Mouse (Mus musculus): Measurements from ENCODE around the gene Pip5kl1.

Pip5kl1 gene

DNA sequence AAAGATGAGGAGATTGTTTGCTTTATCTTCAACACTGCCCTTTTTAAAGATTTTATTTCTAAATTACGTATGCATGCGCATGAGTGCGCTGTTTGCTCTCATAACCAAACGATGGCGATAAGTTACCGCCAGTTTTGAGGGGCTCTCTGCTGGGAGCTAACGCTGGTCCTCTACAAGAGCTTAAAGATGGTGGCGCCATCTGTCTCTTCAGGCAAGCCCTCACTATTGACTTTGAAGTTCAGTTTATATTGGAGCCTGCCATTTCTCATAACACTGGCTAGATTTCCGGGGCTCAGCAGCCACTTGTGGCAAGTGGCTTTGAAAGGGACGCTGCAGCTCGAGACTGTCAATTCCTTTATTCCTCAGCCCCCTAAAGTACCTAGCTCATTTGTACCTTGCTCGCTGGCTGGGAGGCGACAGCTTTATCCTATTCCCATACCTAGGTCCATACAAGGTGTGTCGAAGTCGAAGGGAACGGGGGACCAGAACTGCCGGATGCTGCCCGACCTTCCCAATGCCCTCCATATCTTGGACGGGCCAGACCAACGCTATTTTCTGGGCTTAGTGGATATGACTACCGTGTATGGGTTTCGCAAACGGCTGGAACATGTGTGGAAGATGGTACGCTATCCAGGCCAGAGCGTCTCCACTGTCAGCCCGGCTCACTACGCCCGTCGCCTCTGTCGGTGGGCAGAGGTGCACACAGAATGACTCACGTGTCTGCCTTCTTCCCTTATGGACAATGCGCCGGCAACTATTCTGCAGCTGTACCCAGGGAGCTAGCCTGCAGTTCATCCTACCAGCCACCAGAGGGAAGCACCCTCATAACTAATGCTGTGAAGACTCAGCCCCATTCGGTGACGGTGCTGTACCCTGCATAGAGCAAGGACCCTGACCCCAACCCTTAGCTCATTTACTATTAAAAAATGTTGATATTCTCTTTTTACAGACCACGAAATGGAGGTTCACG, 8.5 kb downstream of the Pip5kl1 start:
- peak; percentile 82 to 94 for DNase-seq (ENCODE audit: inconsistent age in 2 of 2, low spot score in 1 of 2)

GRCm38 (mm10) chr2:32585149-32585714, 10.6 kb downstream of the Pip5kl1 start:
- DNase-seq (ENCODE audit: inconsistent age in 2 of 2, low spot score in 1 of 2): no peak

- DNase-seq (ENCODE audit: inconsistent age in 2 of 2, low spot score in 1 of 2): peak; percentile 93 to 96
These were observed 12.3 kb downstream of the Pip5kl1 start, which contains the start of gene St6galnac4 for GRCm38 (mm10) chr2:32586871-32587351. TSS of gene St6galnac4 (plus strand) at chr2:32587095.

- no peak for DNase-seq (ENCODE audit: inconsistent age in 2 of 2, low spot score in 1 of 2)
These were observed 13.2 kb downstream of the Pip5kl1 start for GRCm38 (mm10) chr2:32587731-32588321.

DNA sequence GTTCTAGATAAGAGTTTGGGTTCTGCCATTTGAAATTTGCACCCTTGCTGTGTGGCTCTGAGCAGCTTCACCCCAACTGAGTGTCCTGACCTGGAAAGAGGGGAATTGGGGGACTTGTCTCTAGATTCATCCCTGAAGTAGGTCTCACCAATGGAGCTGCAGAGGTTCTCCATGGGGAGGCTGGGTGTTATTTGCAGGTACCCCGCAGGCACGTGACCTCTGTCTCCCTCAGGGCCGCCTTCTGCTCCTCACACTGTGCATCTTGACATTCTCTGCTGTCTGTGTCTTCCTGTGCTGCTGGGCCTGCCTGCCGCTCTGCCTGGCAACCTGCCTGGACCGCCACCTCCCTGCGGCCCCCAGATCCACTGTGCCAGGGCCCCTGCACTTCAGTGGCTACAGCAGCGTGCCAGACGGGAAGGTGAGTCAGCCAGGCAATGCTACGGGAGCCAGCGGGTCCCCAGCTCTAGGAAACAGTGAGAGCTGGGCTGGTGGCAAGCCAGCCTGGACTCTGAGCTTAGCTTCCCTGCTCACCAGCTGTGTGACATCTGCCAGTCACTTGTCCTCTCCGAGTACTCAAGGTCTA, 14.7 kb downstream of the Pip5kl1 start:
- DNase-seq (ENCODE audit: inconsistent age in 2 of 2, low spot score in 1 of 2): peak; percentile 68 to 69

DNA sequence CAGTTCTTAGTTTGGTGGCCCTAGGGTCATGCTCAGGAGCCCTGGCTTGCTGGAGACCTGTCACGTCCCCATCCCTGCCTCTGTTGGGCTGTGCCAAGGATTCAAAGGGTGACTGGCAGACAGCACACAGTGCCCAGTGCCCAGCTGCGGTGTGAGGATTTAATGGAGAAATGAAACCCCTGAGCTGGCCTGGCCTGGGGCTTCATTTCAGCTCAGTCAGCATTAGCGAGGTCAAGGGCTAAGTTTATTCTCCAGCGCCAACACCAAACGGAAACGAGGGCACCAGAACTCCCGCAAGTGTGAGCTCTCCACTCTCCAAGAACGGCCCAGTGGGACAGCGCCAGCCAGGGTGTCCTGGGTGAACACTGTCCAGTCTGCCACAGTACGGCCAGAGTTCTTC, 15.6 kb downstream of the Pip5kl1 start:
- DNase-seq (ENCODE audit: inconsistent age in 2 of 2, low spot score in 1 of 2): no peak

GRCm38 (mm10) chr2:32591249-32591648, 16.7 kb downstream of the Pip5kl1 start:
- no peak for DNase-seq (ENCODE audit: inconsistent age in 2 of 2, low spot score in 1 of 2)

GRCm38 (mm10) chr2:32596725-32597124, 22.1 kb downstream of the Pip5kl1 start:
- peak; percentile 46 to 71 for DNase-seq (ENCODE audit: inconsistent age in 2 of 2, low spot score in 1 of 2)

- DNase-seq (ENCODE audit: inconsistent age in 2 of 2, low spot score in 1 of 2): no peak
These were observed 22.7 kb downstream of the Pip5kl1 start for GRCm38 (mm10) chr2:32597248-32597647.

DNA sequence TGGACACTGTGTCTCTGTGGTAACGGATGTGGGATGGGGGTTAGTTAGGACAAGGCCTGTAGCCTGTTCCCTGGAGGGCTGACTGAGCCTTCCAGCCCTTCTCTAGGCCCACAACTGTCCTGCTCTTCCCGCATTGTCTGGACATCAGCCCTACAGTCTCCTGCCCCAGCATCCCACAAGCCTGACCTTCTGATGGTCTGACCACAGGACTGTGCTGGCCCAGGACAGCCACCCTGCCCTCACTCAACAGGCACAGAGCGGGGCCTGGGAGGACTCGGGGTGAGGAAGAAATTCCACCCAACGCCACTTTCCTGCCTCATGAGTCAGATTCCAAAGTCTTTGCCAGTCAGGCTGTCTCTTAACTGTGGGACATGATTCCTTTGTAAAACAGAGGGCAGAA, 23.1 kb downstream of the Pip5kl1 start:
- no peak for DNase-seq (ENCODE audit: inconsistent age in 2 of 2, low spot score in 1 of 2)

DNA sequence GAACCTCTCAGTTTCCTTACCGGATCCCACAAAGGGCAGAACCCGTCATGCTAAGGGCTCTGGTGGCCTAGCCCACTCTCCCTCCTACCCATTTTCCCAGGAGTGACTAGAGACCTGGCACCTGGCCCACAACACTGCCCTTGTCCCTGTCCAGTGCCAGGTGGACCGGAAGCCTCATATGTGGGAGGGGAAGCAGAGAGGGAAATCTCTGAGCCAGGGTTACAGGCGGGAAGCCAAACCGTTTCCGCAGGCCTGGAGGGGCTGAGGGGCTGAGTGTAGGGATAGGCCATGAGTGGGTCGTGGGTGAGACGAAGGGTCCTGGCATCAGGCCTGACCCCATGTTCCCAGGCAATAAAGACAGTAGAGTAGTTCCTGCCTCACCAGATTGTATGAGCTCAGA, 23.9 kb downstream of the Pip5kl1 start:
- no peak for DNase-seq (ENCODE audit: inconsistent age in 2 of 2, low spot score in 1 of 2)

- DNase-seq (ENCODE audit: inconsistent age in 2 of 2, low spot score in 1 of 2): no peak
These were observed 24.8 kb downstream of the Pip5kl1 start, which contains the start of gene St6galnac6 for GRCm38 (mm10) chr2:32599409-32599808. TSS of gene St6galnac6 (plus strand) at chr2:32599709.

GRCm38 (mm10) chr2:32601417-32602065, 26.9 kb downstream of the Pip5kl1 start:
- peak; percentile 49 to 73 for DNase-seq (ENCODE audit: inconsistent age in 2 of 2, low spot score in 1 of 2)

GRCm38 (mm10) chr2:32602600-32603054, 28.0 kb downstream of the Pip5kl1 start:
- DNase-seq (ENCODE audit: inconsistent age in 2 of 2, low spot score in 1 of 2): peak; percentile 88 to 97

- DNase-seq (ENCODE audit: inconsistent age in 2 of 2, low spot score in 1 of 2): no peak
These were observed 30.0 kb downstream of the Pip5kl1 start for GRCm38 (mm10) chr2:32604631-32605030.

- peak; percentile 91 to 94 for DNase-seq (ENCODE audit: inconsistent age in 2 of 2, low spot score in 1 of 2)
These were observed 31.9 kb downstream of the Pip5kl1 start for GRCm38 (mm10) chr2:32606161-32607142.

GRCm38 (mm10) chr2:32607262-32607947, 32.8 kb downstream of the Pip5kl1 start:
- DNase-seq (ENCODE audit: inconsistent age in 2 of 2, low spot score in 1 of 2): peak; percentile 66 to 85

GRCm38 (mm10) chr2:32608141-32608777, 33.7 kb downstream of the Pip5kl1 start:
- peak; percentile 88 to 96 for DNase-seq (ENCODE audit: inconsistent age in 2 of 2, low spot score in 1 of 2)
